Mouse (Mus musculus) MEL (cell line): ENCODE results near the gene Slf1.

Source experiments
- CHD2 ChIP-seq: IDR thresholded peaks from 2 replicates; pipeline ENCODE4 v1.6.1; 2011; ENCODE audit warnings: low read length, improper control_type of control experiment
- CTCF ChIP-seq, 3 experiments: IDR thresholded peaks in 2 of 3; conservative IDR thresholded peaks in 1 of 3; 2 replicates each; pipeline ENCODE4 v1.5.1; 2011 to 2012; ENCODE audit warnings: low read length in 3 of 3, low read depth in 2 of 3, mild to moderate bottlenecking in 2 of 3, improper control_type of control experiment in 1 of 3, inconsistent platforms in 1 of 3, mixed read lengths in 1 of 3, moderate library complexity in 1 of 3; ENCODE audit not compliant: control insufficient read depth in 1 of 3, insufficient read depth in 1 of 3, poor library complexity in 1 of 3, severe bottlenecking in 1 of 3
- MXI1 ChIP-seq: IDR thresholded peaks from 2 replicates; pipeline ENCODE4 v1.6.1; 2011; ENCODE audit warnings: mild to moderate bottlenecking, low read depth, low read length, improper control_type of control experiment
- MYB ChIP-seq: IDR thresholded peaks from 2 replicates; pipeline ENCODE4 v1.6.1; 2011; ENCODE audit warnings: mild to moderate bottlenecking, low read depth, low read length, improper control_type of control experiment
- POLR2A ChIP-seq, 2 experiments: IDR thresholded peaks; 2 replicates each; pipeline ENCODE4 v1.6.1; 2011 to 2012; ENCODE audit warnings: low read length in 2 of 2, mild to moderate bottlenecking in 2 of 2, control low read depth in 1 of 2, improper control_type of control experiment in 1 of 2, low read depth in 1 of 2, moderate library complexity in 1 of 2; ENCODE audit not compliant: control insufficient read depth in 1 of 2, insufficient read depth in 1 of 2, poor library complexity in 1 of 2
- TAL1 ChIP-seq: IDR thresholded peaks from 2 replicates; pipeline ENCODE4 v1.6.1; 2012; ENCODE audit warnings: mild to moderate bottlenecking, inconsistent platforms, low read length, moderate library complexity, mixed read lengths
- USF1 ChIP-seq: IDR thresholded peaks from 2 replicates; pipeline ENCODE4 v1.6.1; 2014; ENCODE audit warnings: low read depth, mild to moderate bottlenecking, inconsistent platforms, low read length, improper control_type of control experiment, moderate library complexity

- no peak for TF ChIP-seq MXI1
- no peak for TF ChIP-seq CTCF (IDR thresholded peaks at IDR 0.05 in 2 of 3, conservative IDR thresholded peaks at IDR 0.05 in 1 of 3; ENCODE audit: control insufficient read depth in 1 of 3, insufficient read depth in 1 of 3, low read depth in 2 of 3, low read length in 3 of 3, poor library complexity in 1 of 3, severe bottlenecking in 1 of 3)
- TF ChIP-seq MYB, result no peak
- no peak; a peak in 1 of 4 replicates for TF ChIP-seq POLR2A (IDR thresholded peaks at IDR 0.05; ENCODE audit: control insufficient read depth in 1 of 2, insufficient read depth in 1 of 2, low read depth in 1 of 2, low read length in 2 of 2, poor library complexity in 1 of 2)
- no peak for TF ChIP-seq CHD2
- TF ChIP-seq USF1, result no peak
- TF ChIP-seq TAL1, result no peak
Observed at GRCm38 (mm10) chr13:77135621-77135981, 328 bp upstream of the Slf1 start.
